9 mouse cellular contexts compared by ENCODE assay signal in genomic region chr6:148913938-148914337, GRCm38 (mm10). TPM values are rescaled to one million over a fixed set of nuclear protein-coding genes. Genes with fewer than 3 reads are reported as not detected.
DNase-seq lines count a peak whose midpoint lies in the region; ATAC-seq lines count a peak whose summit lies in the region.
"Had no signal": no experiment of that assay in that cellular context is flagged by ENCODE, and none has a peak within 500 bp of the region (broad histone marks: within the 10 kb centered on the region; RNA-seq: fewer than 3 reads in every experiment).

No protein-coding gene starts in this region.

- ATAC-seq in embryonic facial prominence, embryonic 11.5 days (replicated peaks; ENCODE audit: insufficient number of reproducible peaks, low FRiP score, low TSS enrichment, low read depth) = no peak
- ATAC-seq in hindbrain, embryonic 14.5 days (ENCODE audit: low FRiP score) = peak; percentile 65; the same call in 1 of the 2 replicates
- peak; percentile 89 for ATAC-seq in megakaryocyte, adult 5-6 weeks (ENCODE audit: poor library complexity, severe bottlenecking)

- WGBS in embryonic facial prominence, embryonic 11.5 days = 15% methylated on average over 2 of the region's 2 CpGs
- WGBS in hindbrain, embryonic 14.5 days = 9% methylated on average over 2 of the region's 2 CpGs

- H3K27me3 ChIP-seq in embryonic facial prominence, embryonic 11.5 days (ENCODE audit: control insufficient read depth, insufficient read depth, low read length) = no peaks in the 10 kb centered on the region
- H3K27me3 ChIP-seq in hindbrain, embryonic 14.5 days (ENCODE audit: control insufficient read depth, insufficient read depth, low read length) = no peaks in the 10 kb centered on the region
- H3K27me3 ChIP-seq: embryonic facial prominence, embryonic 12.5 days had no signal

- no peaks in the 10 kb centered on the region for H3K36me3 ChIP-seq in embryonic facial prominence, embryonic 11.5 days (replicated peaks; ENCODE audit: control insufficient read depth, insufficient read depth, low read depth, low read length)
- no peaks in the 10 kb centered on the region for H3K36me3 ChIP-seq in hindbrain, embryonic 14.5 days (replicated peaks; ENCODE audit: control insufficient read depth, insufficient read depth)
- H3K36me3 ChIP-seq: embryonic facial prominence, embryonic 12.5 days had no signal

- DNase-seq in ovary, postnatal 14 days (ENCODE audit: low spot score) = peak; percentile 44
- DNase-seq in ovary, postnatal 10 days (ENCODE audit: low spot score) = no peak
- peak; percentile 40 to 59 for DNase-seq in adrenal gland, postnatal 36 days
- DNase-seq in embryonic facial prominence, embryonic 11.5 days (ENCODE audit: low spot score) = peak; percentile 81
- DNase-seq in hindbrain, embryonic 14.5 days (ENCODE audit: low spot score) = peak; percentile 84
- peak; percentile 42 to 63 for DNase-seq in layer of hippocampus, postnatal 14 days (ENCODE audit: low spot score in 2 of 2)
- DNase-seq in skeletal muscle tissue, adult 2 months (ENCODE audit: low read depth, low spot score) = peak; percentile 38

- no peaks in the 10 kb centered on the region for H3K9me3 ChIP-seq in embryonic facial prominence, embryonic 11.5 days (replicated peaks; ENCODE audit: control insufficient read depth, low read length)
- no peaks in the 10 kb centered on the region for H3K9me3 ChIP-seq in hindbrain, embryonic 14.5 days (ENCODE audit: control insufficient read depth, low read length)
- H3K9me3 ChIP-seq: embryonic facial prominence, embryonic 12.5 days had no signal

- no peaks in the 10 kb centered on the region for H3K4me1 ChIP-seq in embryonic facial prominence, embryonic 11.5 days (ENCODE audit: control insufficient read depth, insufficient read depth, low read length)
- H3K4me1 ChIP-seq in hindbrain, embryonic 14.5 days (replicated peaks; ENCODE audit: control insufficient read depth, insufficient read depth, low read length) = no peaks in the 10 kb centered on the region
- H3K4me1 ChIP-seq: embryonic facial prominence, embryonic 12.5 days had no signal

- H3K9ac ChIP-seq in embryonic facial prominence, embryonic 11.5 days (replicated peaks; ENCODE audit: low read length) = no peak overlapping the region
- H3K9ac ChIP-seq in hindbrain, embryonic 14.5 days = no peak overlapping the region
- H3K9ac ChIP-seq: embryonic facial prominence, embryonic 12.5 days had no signal

- no peak overlapping the region for H3K4me2 ChIP-seq in embryonic facial prominence, embryonic 11.5 days (ENCODE audit: low read depth, low read length)
- no peak overlapping the region for H3K4me2 ChIP-seq in hindbrain, embryonic 14.5 days (replicated peaks)
- H3K4me2 ChIP-seq: embryonic facial prominence, embryonic 12.5 days had no signal

- H3K27ac ChIP-seq in embryonic facial prominence, embryonic 11.5 days (replicated peaks; ENCODE audit: low read depth, low read length) = no peak overlapping the region
- no peak overlapping the region for H3K27ac ChIP-seq in hindbrain, embryonic 14.5 days
- H3K27ac ChIP-seq: embryonic facial prominence, embryonic 12.5 days had no signal

- no peak overlapping the region for H3K4me3 ChIP-seq in embryonic facial prominence, embryonic 11.5 days (ENCODE audit: low read depth, low read length)
- no peak overlapping the region for H3K4me3 ChIP-seq in hindbrain, embryonic 14.5 days (replicated peaks; ENCODE audit: low read length)
- H3K4me3 ChIP-seq: embryonic facial prominence, embryonic 12.5 days had no signal

RNA-seq across cellular contexts. Expression of gene Caprin2, which starts 17.9 kb away (rescaled TPM):
- 10 to 100 TPM; 12.1 to 13.2 TPM for total RNA-seq in adrenal gland, postnatal 36 days (2021)
- polyA plus RNA-seq in embryonic facial prominence, embryonic 11.5 days (2014; fragmentation: Nextera tagmentation; extraction: Ambion mirVana) = 12.8 and 13.9 TPM in 2 replicates
- 5.0 and 8.8 TPM in 2 replicates for polyA plus RNA-seq in hindbrain, embryonic 14.5 days (2014; fragmentation: Nextera tagmentation; extraction: Ambion mirVana)
- total RNA-seq in layer of hippocampus, postnatal 14 days (2021) = 10 to 100 TPM in 1 of 2 experiments, 1 to 10 TPM in 1; 7.7 to 11.2 TPM
- 2.1 and 2.6 TPM in 2 replicates for total RNA-seq in megakaryocyte, adult 5-6 weeks (2015)
- 3.2 and 11.3 TPM in 2 replicates for total RNA-seq in megakaryocyte, adult 5-6 weeks (2017)

RNA-seq across cellular contexts. Expression of gene Sinhcaf, which starts 32.3 kb away (rescaled TPM):
- 10 to 100 TPM; 21.5 to 35.0 TPM for total RNA-seq in adrenal gland, postnatal 36 days (2021)
- 254 and 263 TPM in 2 replicates for polyA plus RNA-seq in embryonic facial prominence, embryonic 11.5 days (2014; fragmentation: Nextera tagmentation; extraction: Ambion mirVana)
- 45.6 and 48.1 TPM in 2 replicates for polyA plus RNA-seq in hindbrain, embryonic 14.5 days (2014; fragmentation: Nextera tagmentation; extraction: Ambion mirVana)
- 1 to 10 TPM; 5.9 to 9.6 TPM for total RNA-seq in layer of hippocampus, postnatal 14 days (2021)
- total RNA-seq in megakaryocyte, adult 5-6 weeks (2015) = 12.4 and 16.8 TPM in 2 replicates
- 31.7 and 33.8 TPM in 2 replicates for total RNA-seq in megakaryocyte, adult 5-6 weeks (2017)
